Mouse (Mus musculus): ENCODE results near the gene Setd4.
A peak's percentile ranks its signal among the peaks of the same experiment; 100 is the strongest.

Setd4 gene

DNA sequence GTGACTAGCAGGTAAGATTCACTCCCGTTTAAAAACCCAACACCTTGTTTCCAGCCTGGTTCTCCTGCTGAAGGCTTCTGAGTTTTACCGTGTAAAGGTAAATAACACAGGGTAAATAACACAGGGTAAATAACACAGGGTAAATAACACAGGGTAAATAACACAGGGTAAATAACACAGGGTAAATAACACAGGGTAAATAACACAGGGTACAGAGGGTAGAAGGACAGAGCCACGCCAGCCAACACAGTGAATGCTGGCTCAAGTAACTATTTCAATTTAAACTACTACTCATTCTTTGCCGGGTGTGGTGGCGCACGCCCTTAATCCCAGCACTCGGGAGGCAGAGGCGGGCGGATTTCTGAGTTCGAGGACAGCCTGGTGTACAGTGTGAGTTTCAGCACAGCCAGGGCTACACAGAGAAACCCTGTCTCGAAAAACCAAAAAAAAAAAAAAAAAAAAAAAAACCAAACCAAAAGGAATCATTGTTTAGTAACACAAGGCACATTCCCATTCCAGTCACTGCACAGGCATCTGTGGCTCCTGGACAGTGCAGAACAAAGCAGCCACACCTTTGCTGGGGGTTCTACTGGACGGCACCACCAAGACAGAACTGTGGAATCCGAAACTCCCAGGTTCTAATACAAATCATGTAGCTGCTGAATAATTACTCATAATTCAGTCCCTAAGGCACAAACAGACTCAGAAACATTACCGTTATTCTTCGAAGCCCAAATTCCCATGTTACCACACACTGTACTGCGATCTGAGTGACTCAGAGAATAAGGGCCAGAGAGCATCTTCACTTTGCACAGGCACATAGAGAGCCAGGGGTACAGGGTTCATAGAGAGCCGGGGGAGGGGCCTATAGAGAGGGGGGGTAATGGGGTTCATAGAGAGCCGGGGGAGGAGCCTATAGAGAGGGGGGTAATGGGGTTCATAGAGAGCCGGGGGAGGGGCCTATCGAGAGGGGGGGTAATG is 12.1 kb downstream of the Setd4 start:
- no peak for DNase-seq

- no peak for DNase-seq
Observed at GRCm38 (mm10) chr16:93590915-93591314, 12.9 kb downstream of the Setd4 start.

DNA sequence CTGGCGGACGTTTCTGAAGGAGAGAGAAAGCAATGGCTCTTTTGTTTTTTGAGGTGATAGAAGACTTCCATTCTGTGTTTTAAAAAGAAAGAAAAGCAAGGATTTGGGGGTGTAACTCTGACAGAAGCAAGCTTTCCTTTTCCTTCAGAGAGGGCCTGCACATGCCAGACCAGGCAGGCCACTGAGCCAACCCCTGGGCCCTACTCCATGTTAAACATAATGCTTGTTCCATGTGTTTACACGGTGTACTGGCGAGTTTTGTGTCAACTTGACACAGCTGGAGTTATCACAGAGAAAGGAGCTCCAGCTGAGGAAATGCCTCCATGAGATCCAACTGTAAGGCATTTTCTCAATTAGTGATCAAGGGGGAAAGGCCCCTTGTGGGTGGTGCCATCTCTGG is 15.6 kb downstream of the Setd4 start:
- DNase-seq: no peak

DNA sequence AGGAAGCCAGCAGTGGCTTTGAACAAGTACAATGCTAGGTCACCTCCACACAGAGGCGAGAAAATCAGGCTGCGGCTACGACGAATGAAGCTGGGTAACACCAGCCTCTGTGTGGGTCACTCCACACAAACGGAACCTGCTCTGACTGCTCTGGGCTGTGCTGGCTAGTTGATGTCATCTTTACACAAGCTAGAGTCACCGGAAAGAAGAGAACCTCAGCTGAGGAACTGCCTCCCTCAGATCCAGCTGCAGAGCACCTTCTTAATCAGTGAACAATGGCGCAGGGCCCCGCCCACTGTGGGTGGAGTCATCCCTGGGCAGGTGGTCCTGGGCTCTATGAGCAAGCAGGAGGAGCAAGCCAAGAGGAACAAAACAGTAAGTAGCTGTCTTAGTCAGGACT is 17.5 kb downstream of the Setd4 start:
- no peak for DNase-seq

DNA sequence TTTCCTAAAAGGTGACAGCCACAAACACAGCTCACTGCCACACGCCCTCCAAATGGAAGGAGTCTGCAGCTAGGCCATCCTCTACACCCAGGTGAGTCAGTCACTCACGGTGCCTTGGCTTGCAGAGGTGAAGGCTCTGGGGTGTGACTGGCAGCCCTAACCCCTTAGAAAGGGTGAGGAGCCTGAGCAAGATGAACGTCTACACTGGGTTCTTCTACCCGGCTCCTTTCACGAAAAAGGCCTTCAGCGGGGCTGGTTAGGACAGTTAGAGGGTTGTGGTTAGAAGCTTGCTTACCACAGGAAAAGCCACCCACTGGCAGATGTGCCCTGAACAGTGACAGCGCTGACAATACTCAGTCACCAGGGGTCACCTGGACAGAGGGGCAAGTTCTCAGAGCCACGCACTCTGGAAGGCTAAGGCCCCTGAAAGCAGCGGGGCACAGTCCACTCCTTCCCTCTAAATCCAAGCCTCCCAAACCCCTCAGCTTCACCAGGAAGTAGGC is 18.1 kb downstream of the Setd4 start:
- DNase-seq: no peak

GRCm38 (mm10) chr16:93584976-93585702 is 18.7 kb downstream of the Setd4 start:
- no peak for DNase-seq

GRCm38 (mm10) chr16:93581125-93581524 is 22.7 kb downstream of the Setd4 start:
- no peak for DNase-seq

GRCm38 (mm10) chr16:93578346-93579005 is 25.4 kb downstream of the Setd4 start:
- DNase-seq: no peak

- DNase-seq: peak; percentile 61
Observed at GRCm38 (mm10) chr16:93576412-93577082, 27.3 kb downstream of the Setd4 start.

- no peak for DNase-seq
Observed at GRCm38 (mm10) chr16:93575574-93575973, 28.3 kb downstream of the Setd4 start.

- DNase-seq: no peak
Observed at GRCm38 (mm10) chr16:93574521-93575191, 29.2 kb downstream of the Setd4 start.

- no peak for DNase-seq
Observed at GRCm38 (mm10) chr16:93573434-93573833, 30.4 kb downstream of the Setd4 start.

DNA sequence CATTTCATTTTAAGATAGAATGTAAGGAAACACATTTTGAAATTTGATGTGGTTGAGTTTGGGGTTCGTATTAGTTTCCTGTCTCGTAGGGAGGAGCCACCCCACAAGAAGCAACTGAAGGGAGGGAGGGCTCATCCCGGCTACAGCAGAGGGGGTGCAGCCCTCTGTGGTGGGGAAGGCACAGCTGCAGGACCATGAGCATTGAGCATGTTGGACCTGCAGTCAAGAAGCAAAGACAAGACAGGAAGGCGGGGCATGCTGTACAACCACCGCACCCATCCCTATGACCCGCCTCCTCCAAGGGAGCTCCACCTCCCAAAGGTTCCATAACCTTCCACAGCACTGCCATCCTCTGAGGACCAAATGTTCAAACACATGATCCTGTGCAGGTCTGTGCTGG is 31.5 kb downstream of the Setd4 start:
- DNase-seq: no peak

GRCm38 (mm10) chr16:93558499-93558898 is 45.4 kb downstream of the Setd4 start:
- DNase-seq: no peak

GRCm38 (mm10) chr16:93557646-93558045 is 46.2 kb downstream of the Setd4 start:
- DNase-seq: no peak

- no peak for DNase-seq
Observed at GRCm38 (mm10) chr16:93552686-93553513, 51.0 kb downstream of the Setd4 start.

- DNase-seq: no peak
Observed at GRCm38 (mm10) chr16:93549287-93549686, 54.6 kb downstream of the Setd4 start.

DNA sequence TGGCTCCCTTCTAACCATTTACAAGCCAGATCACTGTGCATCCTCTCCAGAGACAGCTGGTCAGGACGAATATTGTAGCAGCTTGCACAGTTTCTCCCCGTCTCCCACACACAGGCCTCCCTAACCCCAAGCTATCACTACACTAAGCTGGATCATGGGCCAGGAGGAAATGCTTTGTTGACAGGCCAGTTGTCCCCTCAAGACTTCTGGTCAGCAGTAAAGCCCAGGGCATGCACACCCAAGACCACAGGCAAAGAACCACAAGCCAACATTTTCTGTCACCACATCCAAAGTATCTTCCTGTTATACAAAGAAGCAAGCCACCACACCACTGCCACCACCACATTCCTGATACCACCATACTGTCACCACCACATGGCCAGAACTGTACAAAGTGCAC is 55.8 kb downstream of the Setd4 start:
- DNase-seq: no peak

DNA sequence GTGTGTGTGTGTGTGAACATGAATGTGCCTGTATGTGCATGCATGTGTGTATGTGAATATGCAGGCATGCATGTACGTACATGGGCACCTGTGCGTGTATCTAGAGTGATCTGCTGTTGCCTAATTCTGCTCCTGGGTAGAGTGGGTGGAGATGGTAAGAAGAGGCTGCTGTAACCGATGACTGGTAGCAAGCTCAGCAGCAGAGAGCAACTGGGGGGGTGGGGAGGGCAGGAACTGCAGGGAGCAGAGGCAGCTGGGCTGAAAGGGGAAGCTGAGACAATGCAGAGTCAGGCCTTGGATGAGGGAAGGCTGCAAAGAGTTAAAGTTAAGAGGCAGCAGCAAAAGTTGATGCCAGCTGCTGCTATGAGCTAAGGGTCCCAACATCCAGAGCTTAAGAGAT is 56.7 kb downstream of the Setd4 start:
- DNase-seq: no peak

DNA sequence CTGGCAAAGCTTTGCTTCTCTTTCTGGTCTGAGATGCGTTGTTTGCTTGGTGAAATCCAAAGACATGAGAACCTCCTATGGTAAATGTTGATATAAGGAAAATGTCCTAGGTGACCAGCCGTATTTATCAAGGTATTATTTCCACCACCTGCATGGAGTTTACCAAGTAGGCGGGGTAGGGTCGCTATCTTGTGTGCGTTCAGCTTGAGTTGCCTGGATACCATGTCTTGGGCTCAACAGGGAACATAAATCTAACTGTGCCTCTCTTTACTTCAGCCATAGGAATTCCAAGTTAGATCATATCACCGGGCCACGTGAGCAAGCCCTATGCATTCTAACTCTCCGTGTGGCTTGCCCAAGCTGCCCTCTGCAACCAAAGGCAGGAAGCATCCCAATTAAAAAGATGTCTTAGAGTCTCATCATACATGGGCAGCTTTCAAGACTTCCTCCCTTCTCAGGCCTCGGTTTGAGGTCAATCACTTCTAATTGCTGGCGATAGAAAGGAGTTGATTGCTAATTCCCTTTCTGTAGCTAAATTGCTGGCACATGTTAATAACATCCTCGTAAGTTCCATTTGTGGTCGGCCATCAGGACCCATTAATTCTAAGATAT is 57.4 kb downstream of the Setd4 start:
- no peak for DNase-seq

GRCm38 (mm10) chr16:93544931-93545330 is 58.9 kb downstream of the Setd4 start:
- DNase-seq: no peak
